Mouse (Mus musculus): ENCODE data around the gene Rcn3. TPM values are rescaled to one million over a fixed set of nuclear protein-coding genes. Genes with fewer than 3 reads are reported as not detected.
A peak's percentile ranks its signal among the peaks of the same experiment; 100 is the strongest.

The Rcn3 gene
- polyA plus RNA-seq, 1 experiment from 2014 or later, result 63.3 TPM

- WGBS, result 37% methylated on average over 18 of the region's 18 CpGs
- no peaks in the 10 kb centered on the region for H3K36me3 ChIP-seq (ENCODE audit: control insufficient read depth, insufficient read depth, low read length)
- no peak overlapping the region for H3K27ac ChIP-seq (ENCODE audit: low read depth, low read length)
- no peaks in the 10 kb centered on the region for H3K27me3 ChIP-seq (replicated peaks; ENCODE audit: control insufficient read depth, insufficient read depth, low read length)
- H3K4me3 ChIP-seq (ENCODE audit: low read length), result no peak overlapping the region
- H3K9ac ChIP-seq (ENCODE audit: low read depth, low read length), result no peak overlapping the region
- H3K9me3 ChIP-seq (ENCODE audit: control insufficient read depth, low read length), result no peaks in the 10 kb centered on the region
- H3K4me1 ChIP-seq (ENCODE audit: control insufficient read depth, insufficient read depth, low read depth, low read length), result peaks cover 5% of the 10 kb centered on the region
- H3K4me2 ChIP-seq (ENCODE audit: low read length), result no peak overlapping the region
- no peak for ATAC-seq
These were observed 1.5 kb upstream of the Rcn3 start for GRCm38 (mm10) chr7:45093516-45093905.

DNA sequence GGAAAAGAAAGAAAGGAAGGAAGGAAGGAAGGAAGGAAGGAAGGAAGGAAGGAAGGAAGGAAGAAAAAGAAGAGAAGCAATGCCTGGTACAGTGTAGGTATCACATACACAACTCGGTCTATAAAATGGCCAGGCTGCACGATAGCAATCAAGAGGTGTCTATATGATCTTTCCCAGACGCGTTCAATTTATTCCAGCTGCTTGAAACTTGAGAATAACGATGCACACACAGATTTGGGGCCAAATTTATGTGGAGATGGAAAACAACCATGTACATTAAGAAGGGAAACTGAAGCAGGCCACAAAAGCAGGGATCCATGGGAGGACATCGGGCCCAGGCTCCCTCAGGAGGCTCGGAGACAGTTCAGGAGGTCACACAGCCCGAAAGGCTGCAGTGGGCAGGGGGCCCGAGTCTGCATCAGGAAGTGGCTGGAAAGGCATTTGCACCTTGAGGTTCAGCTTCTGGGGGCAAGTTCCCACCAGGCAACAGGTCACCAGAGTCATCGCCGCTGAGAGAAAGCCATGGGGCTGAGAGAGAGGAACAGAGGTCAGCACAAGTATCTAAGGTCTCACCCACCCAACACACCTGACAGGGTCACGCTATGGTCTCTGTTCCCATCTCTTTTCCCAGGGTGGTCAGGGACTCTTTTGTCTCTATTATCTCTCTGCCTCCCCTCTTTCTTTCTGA is 951 bp upstream of the Rcn3 start:
- Histone ChIP-seq H3K4me1 (ENCODE audit: control insufficient read depth, insufficient read depth, low read depth, low read length) (peaks cover 5% of the 10 kb centered on the region), H3K9me3 (ENCODE audit: control insufficient read depth, low read length) (no peaks in the 10 kb centered on the region), H3K4me2 (ENCODE audit: low read length) (no peak overlapping the region), H3K36me3 (ENCODE audit: control insufficient read depth, insufficient read depth, low read length) (no peaks in the 10 kb centered on the region), H3K27ac (ENCODE audit: low read depth, low read length) (no peak overlapping the region), H3K4me3 (ENCODE audit: low read length) (no peak overlapping the region), H3K27me3 (replicated peaks; ENCODE audit: control insufficient read depth, insufficient read depth, low read length) (no peaks in the 10 kb centered on the region), H3K9ac (ENCODE audit: low read depth, low read length) (no peak overlapping the region)
- ATAC-seq, result no peak
- 59% methylated on average over 12 of the region's 12 CpGs for WGBS

- 15% methylated on average over 35 of the region's 35 CpGs for WGBS
- Histone ChIP-seq H3K4me3 (ENCODE audit: low read length) (peak overlapping the region; percentile 41), H3K9ac (ENCODE audit: low read depth, low read length) (peak overlapping the region; percentile 63), H3K27me3 (replicated peaks; ENCODE audit: control insufficient read depth, insufficient read depth, low read length) (no peaks in the 10 kb centered on the region), H3K4me2 (ENCODE audit: low read length) (peak overlapping the region; percentile 73), H3K36me3 (ENCODE audit: control insufficient read depth, insufficient read depth, low read length) (no peaks in the 10 kb centered on the region), H3K4me1 (ENCODE audit: control insufficient read depth, insufficient read depth, low read depth, low read length) (peaks cover 5% of the 10 kb centered on the region), H3K27ac (ENCODE audit: low read depth, low read length) (0 out of 2 replicates have a peak overlapping the region, but pooled peaks have one; percentile 9), H3K9me3 (ENCODE audit: control insufficient read depth, low read length) (no peaks in the 10 kb centered on the region)
- ATAC-seq, result peak; percentile 29; the same call in 1 of the 2 replicates
These were observed 725 bp downstream of the Rcn3 start for GRCm38 (mm10) chr7:45091001-45091990.

GRCm38 (mm10) chr7:45090251-45090977 is 1.6 kb downstream of the Rcn3 start:
- no peak for ATAC-seq
- no peaks in the 10 kb centered on the region for H3K27me3 ChIP-seq (replicated peaks; ENCODE audit: control insufficient read depth, insufficient read depth, low read length)
- H3K9me3 ChIP-seq (ENCODE audit: control insufficient read depth, low read length), result no peaks in the 10 kb centered on the region
- no peaks in the 10 kb centered on the region for H3K36me3 ChIP-seq (ENCODE audit: control insufficient read depth, insufficient read depth, low read length)
- no peak overlapping the region for H3K27ac ChIP-seq (ENCODE audit: low read depth, low read length)
- H3K4me1 ChIP-seq (ENCODE audit: control insufficient read depth, insufficient read depth, low read depth, low read length), result peaks cover 5% of the 10 kb centered on the region
- H3K9ac ChIP-seq (ENCODE audit: low read depth, low read length), result no peak overlapping the region
- 84% methylated on average over 13 of the region's 13 CpGs for WGBS
- H3K4me3 ChIP-seq (ENCODE audit: low read length), result no peak overlapping the region
- no peak overlapping the region for H3K4me2 ChIP-seq (ENCODE audit: low read length)

DNA sequence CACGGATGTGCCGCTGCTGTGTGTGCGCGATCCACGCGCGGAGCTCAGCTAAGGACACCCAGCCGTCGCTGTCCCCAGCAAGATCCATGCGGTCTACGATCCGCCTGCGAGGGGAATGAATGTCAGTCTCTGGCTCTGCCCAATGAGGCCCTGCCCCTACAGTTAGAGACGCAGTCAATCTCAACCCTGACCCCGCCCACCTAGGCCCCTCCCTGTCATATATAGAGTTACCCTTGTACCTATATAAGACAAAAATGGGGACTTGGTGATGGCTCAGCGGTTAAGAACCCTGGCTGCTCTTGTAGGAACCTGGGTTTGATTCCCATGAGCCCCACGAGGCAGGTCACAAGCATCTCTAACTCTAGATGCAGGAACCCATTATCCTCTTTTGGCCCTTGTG is 3.4 kb downstream of the Rcn3 start:
- Histone ChIP-seq H3K4me3 (ENCODE audit: low read length) (no peak overlapping the region), H3K9ac (ENCODE audit: low read depth, low read length) (no peak overlapping the region), H3K27me3 (replicated peaks; ENCODE audit: control insufficient read depth, insufficient read depth, low read length) (no peaks in the 10 kb centered on the region), H3K4me2 (ENCODE audit: low read length) (no peak overlapping the region), H3K27ac (ENCODE audit: low read depth, low read length) (no peak overlapping the region), H3K36me3 (ENCODE audit: control insufficient read depth, insufficient read depth, low read length) (no peaks in the 10 kb centered on the region), H3K9me3 (ENCODE audit: control insufficient read depth, low read length) (no peaks in the 10 kb centered on the region), H3K4me1 (ENCODE audit: control insufficient read depth, insufficient read depth, low read depth, low read length) (peaks cover 5% of the 10 kb centered on the region)
- 94% methylated on average over 17 of the region's 17 CpGs for WGBS
- ATAC-seq, result no peak

DNA sequence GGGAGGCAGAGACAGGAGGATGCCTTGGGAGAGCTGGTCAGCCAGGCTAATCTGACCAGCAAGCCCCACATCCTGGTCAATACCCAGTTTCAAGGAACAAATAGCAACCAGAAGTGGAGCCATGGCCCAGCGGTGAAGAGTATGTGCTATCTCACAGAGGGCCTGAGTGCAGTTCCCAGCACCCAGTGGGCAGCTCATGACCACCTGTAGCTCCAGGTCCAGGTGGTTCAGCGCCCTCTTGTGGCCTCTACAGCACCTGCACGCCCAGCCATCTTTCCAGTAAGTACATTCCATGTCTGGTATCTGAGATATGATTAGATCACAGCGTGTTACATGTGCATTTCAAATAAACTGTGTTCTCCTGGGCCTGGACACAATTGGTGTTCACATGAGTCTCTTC is 5.9 kb downstream of the Rcn3 start:
- 76% methylated on average over 4 of the region's 4 CpGs for WGBS
- Histone ChIP-seq H3K27me3 (replicated peaks; ENCODE audit: control insufficient read depth, insufficient read depth, low read length) (no peaks in the 10 kb centered on the region), H3K4me3 (ENCODE audit: low read length) (no peak overlapping the region), H3K4me1 (ENCODE audit: control insufficient read depth, insufficient read depth, low read depth, low read length) (no peaks in the 10 kb centered on the region; the same call in 1 of the 2 replicates), H3K27ac (ENCODE audit: low read depth, low read length) (no peak overlapping the region), H3K4me2 (ENCODE audit: low read length) (no peak overlapping the region), H3K9me3 (ENCODE audit: control insufficient read depth, low read length) (no peaks in the 10 kb centered on the region), H3K36me3 (ENCODE audit: control insufficient read depth, insufficient read depth, low read length) (no peaks in the 10 kb centered on the region), H3K9ac (ENCODE audit: low read depth, low read length) (no peak overlapping the region)
- no peak for ATAC-seq

DNA sequence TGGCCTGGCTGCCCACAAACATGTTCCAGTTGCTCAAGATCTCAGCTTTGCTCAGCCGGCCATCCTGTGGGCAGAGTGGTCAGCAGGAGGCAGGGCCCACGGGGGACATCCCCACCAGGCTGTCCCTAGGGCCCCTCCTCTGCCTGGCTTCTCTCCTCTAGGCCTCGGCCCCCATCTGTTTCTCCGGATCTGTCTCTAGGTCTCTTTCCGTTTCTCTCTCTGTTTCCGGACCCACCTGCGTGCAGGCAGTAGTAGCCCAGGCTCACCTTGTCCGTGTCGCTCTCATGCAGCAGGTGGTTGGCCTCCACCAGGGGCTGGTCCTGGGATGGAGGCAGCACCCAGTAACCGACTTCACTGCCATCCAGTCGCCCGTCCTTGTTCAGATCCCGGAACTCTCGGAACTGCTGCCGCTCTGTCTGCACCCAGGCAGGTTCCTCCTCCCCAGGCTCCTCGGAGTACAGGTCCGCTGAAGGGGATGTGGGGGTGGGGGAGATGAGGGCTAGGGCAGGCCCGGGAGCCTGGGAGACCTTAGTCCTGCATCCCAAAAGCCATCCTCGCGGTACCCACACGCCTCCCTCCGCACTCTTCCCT is 8.6 kb downstream of the Rcn3 start:
- Histone ChIP-seq H3K27ac (ENCODE audit: low read depth, low read length) (no peak overlapping the region), H3K9ac (ENCODE audit: low read depth, low read length) (no peak overlapping the region)
- 87% methylated on average over 21 of the region's 22 CpGs for WGBS

DNA sequence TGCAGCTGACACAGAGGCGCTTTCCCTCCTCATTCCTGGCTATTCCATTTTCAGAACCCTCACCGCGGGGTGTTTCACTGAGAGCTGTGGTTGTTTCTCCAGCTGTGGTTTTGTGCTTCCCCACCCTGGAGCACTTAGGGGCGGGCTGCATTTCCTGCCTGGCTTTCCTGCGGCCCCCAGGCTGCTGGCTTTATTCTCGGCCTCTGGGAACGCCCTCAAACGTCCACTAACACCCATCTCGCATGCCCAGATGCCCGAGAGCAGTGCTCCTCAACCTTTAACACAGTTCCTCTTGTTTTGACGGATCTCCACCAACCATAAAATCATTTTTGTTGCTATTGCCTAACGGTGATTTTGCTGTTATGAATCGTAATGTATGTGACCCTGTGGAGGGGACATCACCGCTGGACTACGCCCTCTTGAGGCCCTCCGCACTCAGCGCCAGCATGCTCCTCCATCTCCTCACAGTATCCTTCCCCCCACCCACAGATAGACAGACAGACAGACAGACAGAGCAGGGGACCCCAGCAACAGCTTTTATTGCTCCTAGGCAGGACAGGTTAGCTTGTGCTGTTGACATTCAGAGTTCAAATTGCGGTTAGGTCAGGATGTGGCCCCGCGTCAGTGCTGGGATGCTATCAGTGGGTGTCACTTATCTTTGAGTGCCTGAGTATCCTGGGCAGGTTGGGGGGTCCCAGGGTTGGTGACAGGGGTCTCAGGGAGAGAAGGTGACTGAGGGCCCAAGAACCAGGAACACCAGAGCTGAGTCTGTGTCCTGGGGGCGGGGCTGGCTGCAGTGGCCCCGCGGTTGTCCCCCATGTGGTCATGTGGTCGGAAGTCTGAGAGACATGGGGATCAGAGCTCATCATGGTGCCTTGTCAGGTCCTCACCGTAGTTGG is 9.4 kb downstream of the Rcn3 start:
- H3K9me3 ChIP-seq (ENCODE audit: control insufficient read depth, low read length), result no peaks in the 10 kb centered on the region
- no peaks in the 10 kb centered on the region for H3K27me3 ChIP-seq (replicated peaks; ENCODE audit: control insufficient read depth, insufficient read depth, low read length)
- H3K9ac ChIP-seq (ENCODE audit: low read depth, low read length), result no peak overlapping the region; the same call in 1 of the 2 replicates
- H3K4me1 ChIP-seq (ENCODE audit: control insufficient read depth, insufficient read depth, low read depth, low read length), result peaks cover 2% of the 10 kb centered on the region; the same call in 1 of the 2 replicates
- H3K4me2 ChIP-seq (ENCODE audit: low read length), result no peak overlapping the region
- no peak overlapping the region for H3K4me3 ChIP-seq (ENCODE audit: low read length)
- H3K27ac ChIP-seq (ENCODE audit: low read depth, low read length), result peak overlapping the region; percentile 46
- 67% methylated on average over 25 of the region's 25 CpGs for WGBS
- H3K36me3 ChIP-seq (ENCODE audit: control insufficient read depth, insufficient read depth, low read length), result peaks cover 2% of the 10 kb centered on the region; the same call in 1 of the 2 replicates
- no peak for ATAC-seq

More for the DNA sequence above, 8.6 kb downstream of the Rcn3 start:
- Histone ChIP-seq H3K9me3 (ENCODE audit: control insufficient read depth, low read length) (no peaks in the 10 kb centered on the region), H3K27me3 (replicated peaks; ENCODE audit: control insufficient read depth, insufficient read depth, low read length) (no peaks in the 10 kb centered on the region), H3K36me3 (ENCODE audit: control insufficient read depth, insufficient read depth, low read length) (no peaks in the 10 kb centered on the region), H3K4me3 (ENCODE audit: low read length) (no peak overlapping the region), H3K4me2 (ENCODE audit: low read length) (no peak overlapping the region), H3K4me1 (ENCODE audit: control insufficient read depth, insufficient read depth, low read depth, low read length) (peaks cover 2% of the 10 kb centered on the region; the same call in 1 of the 2 replicates)
- no peak for ATAC-seq
